ENCODE assay signal across 7 mouse cellular contexts in the genomic region with DNA sequence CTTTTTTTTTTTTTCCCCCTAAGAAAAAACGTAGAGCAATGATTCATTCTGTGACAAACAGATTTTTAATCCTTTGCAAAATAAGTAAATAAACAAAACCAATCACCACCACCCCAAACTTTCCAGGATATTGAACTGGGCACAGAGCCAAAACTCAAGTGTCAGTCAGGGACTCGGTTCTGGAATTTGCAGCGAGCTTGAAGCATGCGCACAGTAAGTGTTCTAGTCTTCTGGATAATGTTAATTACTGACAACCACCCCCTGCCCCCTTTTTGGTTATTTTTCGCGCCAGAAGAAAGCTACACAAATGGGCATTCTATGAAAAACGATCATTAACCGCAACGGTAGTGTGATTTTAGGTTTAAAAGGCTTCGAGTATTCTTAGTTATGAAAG. TPM values are rescaled to one million over a fixed set of nuclear protein-coding genes. Genes with fewer than 3 reads are reported as not detected.
DNase-seq lines count a peak whose midpoint lies in the region; ATAC-seq and TF ChIP-seq lines count a peak whose summit lies in the region.

No protein-coding gene starts in this region.

- ATAC-seq in forebrain, embryonic 11.5 days (replicated peaks; ENCODE audit: low FRiP score), result no peak

- DNase-seq in left cerebral cortex, adult 2 months (ENCODE audit: extremely low spot score in 1 of 2, low spot score in 2 of 2), result peak in 1 of 2 experiments; percentile 17
- no peak for DNase-seq in left cerebral cortex, postnatal 36 days (ENCODE audit: low spot score in 2 of 2)
- peak; percentile 57 for DNase-seq in R1 (ENCODE audit: low read depth, low spot score)
- DNase-seq in forebrain, embryonic 11.5 days (ENCODE audit: low spot score), result peak; percentile 64
- peak; percentile 43 for DNase-seq in kidney, postnatal 14 days
- peak; percentile 49 for DNase-seq in mesoderm, embryonic 11.5 days (ENCODE audit: low read depth, low spot score)
- DNase-seq in spleen, adult 12 weeks (ENCODE audit: low spot score), result no peak

- intact Hi-C loops in left cerebral cortex, adult 2 months (cut with DNase I), result no loop called here
- intact Hi-C loops in left cerebral cortex, postnatal 36 days (cut with DNase I), result no loop called here

- peak overlapping the region; percentile 93 for H3K27ac ChIP-seq in left cerebral cortex, adult 2 months
- H3K27ac ChIP-seq in forebrain, embryonic 11.5 days (ENCODE audit: low read depth, low read length), result peak overlapping the region; percentile 92

- H3K36me3 ChIP-seq in forebrain, embryonic 11.5 days (ENCODE audit: control insufficient read depth, insufficient read depth, low read length), result no peaks in the 10 kb centered on the region

- H3K4me3 ChIP-seq in left cerebral cortex, adult 2 months, result peak overlapping the region; percentile 54
- peak overlapping the region; percentile 94 for H3K4me3 ChIP-seq in forebrain, embryonic 11.5 days (ENCODE audit: low read depth, low read length)

- WGBS in forebrain, embryonic 11.5 days, result under 1% methylated on average over 10 of the region's 10 CpGs

- H3K4me2 ChIP-seq in forebrain, embryonic 11.5 days (ENCODE audit: low read depth, low read length, severe bottlenecking), result peak overlapping the region; percentile 75

- H3K27me3 ChIP-seq in forebrain, embryonic 11.5 days (ENCODE audit: control insufficient read depth, insufficient read depth, low read length), result no peaks in the 10 kb centered on the region

- no peaks in the 10 kb centered on the region for H3K9me3 ChIP-seq in forebrain, embryonic 11.5 days (ENCODE audit: control insufficient read depth, low read length)

- peaks cover 6% of the 10 kb centered on the region for H3K4me1 ChIP-seq in forebrain, embryonic 11.5 days (replicated peaks; ENCODE audit: control insufficient read depth, insufficient read depth, low read length)

- TF ChIP-seq CTCF in left cerebral cortex, adult 2 months (IDR thresholded peaks at IDR 0.05), result no peak

- peak overlapping the region; percentile 79 for H3K9ac ChIP-seq in forebrain, embryonic 11.5 days (ENCODE audit: low read length)

RNA-seq across cellular contexts. Expression of a gene that starts 0.5 kb away (rescaled TPM):
- 10 to 100 TPM; 38.6 to 39.8 TPM for total RNA-seq in left cerebral cortex, adult 2 months (2021)
- total RNA-seq in left cerebral cortex, postnatal 36 days (2021), result 10 to 100 TPM; 36.5 to 37.9 TPM
- polyA plus RNA-seq in forebrain, embryonic 11.5 days (2014; fragmentation: Nextera tagmentation; extraction: Ambion mirVana), result 12.1 and 12.5 TPM in 2 replicates

Comparison
In these comparisons a context has a peak if more than half of its experiments do, and no peak if none do; other contexts are left out.
1. DNase-seq: peak in R1 (single experiment), forebrain, embryonic 11.5 days (single experiment), kidney, postnatal 14 days (single experiment) and mesoderm, embryonic 11.5 days (single experiment); none in left cerebral cortex, postnatal 36 days (0 of 2) and spleen, adult 12 weeks (single experiment).